Mouse (Mus musculus) mouse trophoblast stem cell (cell line): ENCODE results near the gene Shisa7.
"Not testable (repeated sequence)": the region's sequence is repeated elsewhere in the genome, so short reads cannot be mapped to it uniquely, and the experiment has no call there.

Experiments used
- in situ Hi-C, 2 experiments: fragments of 300-500 bp; cut with MseI, MboI; formaldehyde crosslinking; loops; 2 replicates in 1 of 2; 3 replicates in 1 of 2; pipeline ENCODE4 v1.15.1; 2025

Gene Shisa7

DNA sequence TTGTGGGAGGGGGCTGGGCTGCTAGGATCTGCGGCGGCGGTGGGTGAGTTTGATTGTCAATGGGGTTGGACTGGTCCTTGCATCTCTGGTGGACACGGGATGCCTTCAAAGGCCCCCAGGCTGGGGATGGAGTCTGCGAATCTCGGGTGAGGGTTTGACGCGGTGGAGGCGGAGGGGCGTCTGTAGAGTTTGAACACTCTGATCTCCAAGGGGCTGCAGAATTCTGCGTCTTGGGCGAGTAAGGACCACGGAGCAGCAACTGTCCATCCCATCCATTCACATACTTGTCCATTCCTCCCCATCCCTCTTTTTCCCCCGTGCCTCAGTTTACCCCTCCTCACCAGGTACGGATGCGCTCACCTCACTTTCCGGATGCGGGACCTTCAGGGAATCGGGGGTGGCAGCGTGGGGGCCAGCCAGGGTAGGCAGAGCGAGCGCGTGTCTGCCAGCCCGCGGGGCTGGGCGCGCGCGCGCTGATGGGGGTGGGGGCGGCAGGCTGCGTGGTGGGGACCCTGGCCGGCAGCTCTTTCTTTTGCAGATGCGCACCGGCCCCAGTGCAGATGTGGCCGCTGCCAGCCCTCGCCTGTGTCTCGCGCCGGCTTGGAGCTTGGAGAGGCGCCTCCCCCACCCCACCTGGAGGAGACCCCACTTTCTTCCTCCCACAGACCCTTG, at the start of gene Shisa7:
TSS of gene Shisa7 (minus strand) at position 452 of the 672 bp plus-strand sequence.
- in situ Hi-C loops, result no loop called here

GRCm38 (mm10) chr7:4886680-4887079, 42.2 kb upstream of the Shisa7 start:
- in situ Hi-C loops, result no loop called here

GRCm38 (mm10) chr7:4879036-4879435, 34.5 kb upstream of the Shisa7 start:
- in situ Hi-C loops, result not testable (repeated sequence)

DNA sequence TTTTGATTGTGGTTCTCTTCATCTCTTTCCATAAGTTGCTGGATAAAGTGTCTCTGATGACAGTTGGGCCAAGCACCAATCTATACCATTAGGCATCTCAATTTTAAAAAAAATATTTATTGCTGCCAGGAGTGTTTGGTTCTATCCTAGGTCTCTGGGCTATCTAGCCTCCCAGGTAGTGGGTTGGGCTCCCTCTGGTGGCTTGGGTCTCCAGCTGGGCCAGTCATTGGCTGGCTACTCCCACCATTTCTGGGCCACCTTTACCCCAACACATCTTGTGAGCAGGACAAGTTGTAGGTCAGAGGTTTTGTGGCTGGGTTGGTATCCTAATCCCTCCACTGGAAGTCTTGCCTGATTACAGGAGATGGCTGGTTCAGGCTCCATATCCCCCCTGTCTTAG, 33.7 kb upstream of the Shisa7 start:
- in situ Hi-C loops, result no loop called here

GRCm38 (mm10) chr7:4877226-4877625, 32.7 kb upstream of the Shisa7 start:
- in situ Hi-C loops, result no loop called here

GRCm38 (mm10) chr7:4876753-4877221, 32.3 kb upstream of the Shisa7 start, which contains the start of gene Isoc2a:
Gene Isoc2a (plus strand): TSS chr7:4877153.
- in situ Hi-C loops, result no loop called here

DNA sequence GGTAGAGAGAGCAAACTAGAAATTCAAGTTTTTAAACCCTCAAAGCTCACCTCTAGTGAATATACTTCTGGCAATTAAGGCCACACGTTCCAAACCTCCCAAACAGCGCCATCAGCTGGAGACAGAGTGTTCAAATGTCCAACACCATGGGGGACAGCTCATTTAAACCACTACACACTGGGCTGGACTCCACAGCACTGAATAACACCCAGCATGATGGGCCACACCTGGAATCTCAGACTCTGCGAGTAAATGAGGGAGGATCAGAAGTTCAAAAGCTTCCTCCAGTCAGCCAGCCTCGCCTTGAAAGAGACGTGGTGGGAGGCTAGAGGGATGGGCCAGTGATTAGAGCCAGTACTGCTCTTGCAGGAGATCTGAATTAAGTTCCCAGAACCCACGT, 25.6 kb upstream of the Shisa7 start, which contains the start of gene Isoc2b:
TSS of gene Isoc2b (minus strand) at position 126 of the 400 bp plus-strand sequence.
- in situ Hi-C loops, result no loop called here

DNA sequence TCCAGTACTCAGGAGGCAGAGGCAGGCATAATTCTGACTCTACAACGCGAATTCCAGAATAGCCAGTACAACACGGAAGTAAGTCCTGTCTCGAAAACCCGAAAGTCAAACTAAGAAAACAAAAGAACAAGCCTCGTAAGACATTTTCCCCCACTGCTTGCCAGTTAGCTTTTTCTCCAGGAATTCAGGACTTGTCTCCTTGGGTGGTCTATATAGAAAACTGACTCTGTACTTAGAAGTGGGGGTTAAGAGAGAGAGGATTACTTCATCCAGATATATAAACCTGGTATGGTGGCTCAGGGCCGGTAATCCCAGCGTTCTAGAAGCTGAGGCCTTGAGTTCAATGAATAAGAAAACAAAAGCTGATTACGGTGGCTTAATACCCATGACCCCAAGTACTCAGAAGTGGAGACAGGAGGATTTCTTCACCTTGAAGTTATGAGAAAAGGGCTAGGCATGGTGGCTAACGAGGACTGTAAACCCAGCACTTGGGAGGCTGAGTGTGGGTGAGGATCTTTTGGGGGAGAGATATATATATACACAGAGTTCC, 22.2 kb upstream of the Shisa7 start:
- in situ Hi-C loops, result loop anchor here in 1 of 2 experiments (10.0 kb wide), 1 partner anchor 62 kb away; no protein-coding TSS in a partner anchor

DNA sequence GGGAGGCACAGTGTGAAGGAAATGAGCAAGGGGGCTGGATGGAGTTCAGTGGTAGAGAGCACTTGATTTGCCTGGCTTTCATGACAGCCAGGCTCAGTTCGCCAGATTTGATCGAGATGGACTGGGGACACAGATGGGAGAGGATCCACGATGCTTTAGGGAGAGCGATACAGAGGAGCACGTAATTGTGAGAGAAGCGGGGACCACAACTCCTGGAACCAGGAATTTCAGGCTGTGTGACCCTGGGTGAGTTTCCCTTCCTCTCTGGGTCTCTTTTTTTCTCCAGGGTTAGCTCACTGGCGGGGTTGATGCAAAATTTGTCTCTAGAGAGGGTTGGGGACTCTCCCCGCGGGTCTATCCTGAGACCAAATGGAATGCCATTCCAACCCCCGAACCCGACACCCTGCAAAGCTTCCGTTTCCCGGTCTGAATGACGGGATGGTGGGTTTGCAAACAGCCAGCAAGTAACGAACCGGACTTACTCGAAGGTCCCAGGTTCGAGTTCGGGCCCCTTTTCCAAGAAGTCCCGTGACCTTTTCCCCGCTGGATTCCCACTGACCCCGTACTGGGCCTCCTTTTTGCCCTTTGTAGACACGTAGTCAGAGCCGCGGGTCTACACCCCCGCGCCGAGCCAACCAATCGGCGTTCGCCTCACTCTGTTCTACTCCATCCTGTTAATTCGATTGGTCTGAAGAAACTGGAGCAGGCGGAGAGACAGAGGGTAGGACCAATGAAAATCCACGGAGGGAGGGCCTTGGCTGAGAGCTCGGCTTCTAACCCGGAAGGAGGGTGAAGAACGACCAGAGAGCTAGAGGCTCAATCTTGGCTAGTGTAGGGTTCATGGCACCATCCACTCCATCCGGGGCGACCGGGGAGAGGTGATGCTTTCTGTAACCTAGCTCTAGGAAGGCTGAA, 21.3 kb upstream of the Shisa7 start:
- in situ Hi-C loops, result loop anchor here in 1 of 2 experiments (10.0 kb wide), 1 partner anchor 61 kb away; no protein-coding TSS in a partner anchor

DNA sequence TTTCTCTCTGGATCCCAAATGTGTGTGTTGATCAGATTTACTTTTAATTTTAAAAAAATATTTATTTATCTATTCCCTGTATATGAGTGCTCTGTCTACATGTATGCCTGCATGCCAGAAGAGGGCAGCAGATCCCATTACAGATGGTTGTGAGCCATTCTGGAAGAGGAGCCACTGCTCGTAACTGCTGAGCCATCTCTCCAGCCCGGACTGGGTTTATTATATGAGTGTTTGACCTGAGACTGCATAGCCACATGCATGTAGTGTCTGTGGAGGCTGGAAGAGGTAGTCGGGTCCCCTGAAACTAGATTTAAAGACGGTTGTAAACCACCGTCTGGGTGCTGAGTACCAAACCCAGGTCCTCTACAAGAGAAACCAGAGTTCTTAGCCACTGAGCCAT, 20.6 kb upstream of the Shisa7 start:
- in situ Hi-C loops, result loop anchor here in 1 of 2 experiments (10.0 kb wide), 1 partner anchor 60 kb away; no protein-coding TSS in a partner anchor

- in situ Hi-C loops, result loop anchor here in 1 of 2 experiments (10.0 kb wide), 1 partner anchor 59 kb away; no protein-coding TSS in a partner anchor
Measured at GRCm38 (mm10) chr7:4864130-4864845, 19.8 kb upstream of the Shisa7 start.

DNA sequence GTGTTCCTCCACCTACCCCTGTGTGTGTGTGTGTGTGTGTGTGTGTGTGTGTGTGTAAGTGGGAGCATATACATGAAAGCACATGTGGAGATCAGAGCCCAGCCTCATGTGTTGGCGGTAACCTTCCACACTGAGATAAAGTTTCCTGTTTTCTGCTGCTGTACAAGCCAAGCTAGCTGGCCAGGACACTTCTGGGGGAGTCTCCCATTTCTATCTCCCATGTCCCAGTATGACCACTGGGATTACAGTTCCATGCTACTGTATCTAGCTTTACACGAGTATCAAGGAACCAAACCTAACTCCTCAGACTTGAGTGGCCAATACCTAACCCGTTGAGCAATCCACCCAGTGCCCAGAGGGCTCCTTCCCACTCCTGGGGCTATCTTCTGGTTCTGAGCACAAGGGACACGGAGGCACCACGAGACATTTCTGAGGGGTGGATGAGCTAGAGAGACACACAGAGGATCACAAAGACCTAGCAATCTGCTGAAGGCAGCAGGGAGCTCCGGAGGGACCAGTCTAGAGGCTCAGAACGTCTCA, 19.1 kb upstream of the Shisa7 start:
- in situ Hi-C loops, result loop anchor here in 1 of 2 experiments (10.0 kb wide), 1 partner anchor 59 kb away; no protein-coding TSS in a partner anchor

GRCm38 (mm10) chr7:4863041-4863440, 18.5 kb upstream of the Shisa7 start:
- in situ Hi-C loops, result loop anchor here in 1 of 2 experiments (10.0 kb wide), 1 partner anchor 58 kb away; no protein-coding TSS in a partner anchor

- in situ Hi-C loops, result loop anchor here in 1 of 2 experiments (10.0 kb wide), 1 partner anchor 56 kb away; no protein-coding TSS in a partner anchor
Measured at GRCm38 (mm10) chr7:4860926-4861325, 16.4 kb upstream of the Shisa7 start.

GRCm38 (mm10) chr7:4859418-4859978, 15.0 kb upstream of the Shisa7 start:
- in situ Hi-C loops, result no loop called here

- in situ Hi-C loops, result no loop called here
Measured at GRCm38 (mm10) chr7:4857321-4857720, 12.8 kb upstream of the Shisa7 start.

DNA sequence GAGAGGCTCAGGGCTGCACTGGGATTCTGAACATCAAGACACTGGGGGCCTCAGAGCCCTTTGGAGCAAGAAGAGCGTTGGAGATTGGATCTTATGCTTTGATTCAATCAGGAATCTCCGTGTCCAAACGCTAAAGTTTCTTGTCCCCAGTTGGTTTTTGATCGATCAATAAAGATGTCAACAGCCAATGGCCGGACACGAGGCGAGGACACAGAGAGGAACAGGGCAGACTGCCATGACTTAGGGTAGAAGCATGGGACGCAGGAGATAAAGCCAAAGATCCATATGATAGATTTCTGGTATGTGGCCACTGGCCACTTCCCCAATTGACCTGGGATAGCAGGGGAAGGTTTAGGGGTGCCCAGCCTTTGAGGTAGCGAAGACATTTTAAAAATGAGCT, 12.0 kb upstream of the Shisa7 start:
- in situ Hi-C loops, result no loop called here

- in situ Hi-C loops, result no loop called here
Measured at GRCm38 (mm10) chr7:4853613-4854012, 9.1 kb upstream of the Shisa7 start.

- in situ Hi-C loops, result no loop called here
Measured at GRCm38 (mm10) chr7:4851315-4851688, 6.8 kb upstream of the Shisa7 start.

DNA sequence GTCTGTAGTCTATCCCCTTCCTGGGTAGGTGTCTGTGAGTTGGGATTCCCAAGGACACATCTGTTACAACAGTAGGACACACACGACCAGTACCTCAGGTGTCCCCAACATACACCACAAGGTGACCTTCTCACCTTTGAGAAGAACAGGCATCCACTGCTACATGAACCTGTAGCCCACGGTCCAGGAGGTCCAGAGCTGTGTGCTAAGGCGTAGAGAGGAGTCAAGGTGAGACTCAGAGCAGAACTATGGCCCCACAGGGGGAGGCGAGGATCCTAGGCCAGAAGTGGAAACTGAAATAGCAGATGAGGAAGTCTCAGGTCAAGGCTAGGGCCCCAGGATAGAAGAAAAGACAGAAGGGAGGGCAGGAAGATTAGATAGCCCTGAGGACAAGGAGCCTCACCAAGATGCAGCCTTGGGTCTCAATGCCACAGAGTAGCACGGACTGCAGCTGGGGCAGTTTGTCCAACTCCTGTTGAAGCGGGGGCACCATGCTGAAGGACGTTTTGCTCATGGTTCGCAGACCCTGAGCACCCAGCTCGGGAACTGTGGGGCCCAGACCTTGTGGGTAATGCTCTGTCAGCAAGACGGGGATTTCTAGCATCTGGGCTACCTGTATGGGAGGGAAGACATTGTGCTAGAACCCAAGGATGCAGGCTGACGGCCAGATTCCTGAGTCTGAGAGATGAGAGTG, 6.3 kb upstream of the Shisa7 start:
- in situ Hi-C loops, result no loop called here
